Mouse (Mus musculus): ENCODE results near the gene Map2k6. TPM values are rescaled to one million over a fixed set of nuclear protein-coding genes. Genes with fewer than 3 reads are reported as not detected.
A peak's percentile ranks its signal among the peaks of the same experiment; 100 is the strongest.

Gene Map2k6
- polyA plus RNA-seq, 1 experiment from 2014 or later: 25.4 TPM

DNA sequence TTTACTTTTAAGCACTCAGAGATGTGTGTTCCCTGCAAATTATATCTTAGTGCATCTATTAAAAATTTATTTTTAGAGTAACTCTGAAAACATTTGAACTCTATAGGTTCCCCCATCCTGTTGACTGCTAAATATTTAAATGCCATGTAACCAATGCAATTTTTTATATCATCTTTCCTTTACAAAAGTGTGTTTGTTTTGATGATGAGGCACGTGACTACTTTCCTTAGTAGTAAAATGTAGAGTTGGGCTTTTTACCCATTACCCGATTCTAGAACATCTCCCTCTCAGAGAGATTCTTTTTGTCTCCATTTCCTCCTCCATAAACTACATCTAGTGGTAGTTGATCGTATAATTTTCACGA, 51.8 kb downstream of the Map2k6 start:
- Histone ChIP-seq H3K4me3 (ENCODE audit: low read depth, low read length) (no peak overlapping the region), H3K9ac (no peak overlapping the region), H3K27ac (ENCODE audit: low read depth) (no peak overlapping the region), H3K9me3 (ENCODE audit: low read depth, low read length) (no peaks in the 10 kb centered on the region), H3K4me1 (ENCODE audit: insufficient read depth) (peaks cover 35% of the 10 kb centered on the region), H3K27me3 (ENCODE audit: insufficient read depth, low read length) (no peaks in the 10 kb centered on the region), H3K4me2 (no peak overlapping the region), H3K36me3 (ENCODE audit: insufficient read depth) (no peaks in the 10 kb centered on the region)
- 48% methylated on average over 4 of the region's 4 CpGs for WGBS
- no peak for TF ChIP-seq CTCF (IDR thresholded peaks at IDR 0.05; ENCODE audit: low read depth)
- ATAC-seq (ENCODE audit: insufficient read depth) (no peak), DNase-seq (no peak)

DNA sequence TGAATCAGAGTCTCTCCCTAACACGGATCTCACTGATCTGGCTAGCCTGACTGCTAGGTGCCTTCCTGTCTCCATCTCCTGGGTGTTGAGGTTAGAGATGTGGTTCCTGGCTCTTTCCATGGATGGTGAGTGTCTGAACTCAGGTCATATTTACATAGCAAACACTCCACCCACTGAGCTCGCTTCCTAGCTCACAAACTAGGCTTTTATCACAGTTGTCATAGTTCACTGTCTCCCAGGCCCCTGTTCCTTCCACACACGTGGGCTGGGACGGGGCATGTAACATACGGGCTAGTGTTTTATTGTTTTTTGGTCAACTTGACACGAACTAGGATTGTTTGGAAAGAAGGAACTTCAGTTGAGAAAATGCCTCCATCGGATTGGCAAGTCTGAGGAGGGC, 52.7 kb downstream of the Map2k6 start:
- H3K9me3 ChIP-seq (ENCODE audit: low read depth, low read length): no peaks in the 10 kb centered on the region
- H3K36me3 ChIP-seq (ENCODE audit: insufficient read depth): no peaks in the 10 kb centered on the region
- H3K4me3 ChIP-seq (ENCODE audit: low read depth, low read length): no peak overlapping the region
- no peak overlapping the region for H3K27ac ChIP-seq (ENCODE audit: low read depth)
- WGBS: 52% methylated on average over 7 of the region's 7 CpGs
- H3K4me1 ChIP-seq (ENCODE audit: insufficient read depth): peaks cover 35% of the 10 kb centered on the region
- ATAC-seq (ENCODE audit: insufficient read depth): no peak
- no peak overlapping the region for H3K9ac ChIP-seq
- no peak for TF ChIP-seq CTCF (IDR thresholded peaks at IDR 0.05; ENCODE audit: low read depth)
- no peak overlapping the region for H3K4me2 ChIP-seq
- H3K27me3 ChIP-seq (ENCODE audit: insufficient read depth, low read length): no peaks in the 10 kb centered on the region
- DNase-seq: no peak

GRCm38 (mm10) chr11:110453445-110454154, 54.7 kb downstream of the Map2k6 start:
- TF ChIP-seq CTCF (IDR thresholded peaks at IDR 0.05; ENCODE audit: low read depth): no peak
- WGBS: 88% methylated on average over 5 of the region's 5 CpGs
- ATAC-seq (ENCODE audit: insufficient read depth): no peak

GRCm38 (mm10) chr11:110457441-110457912, 58.6 kb downstream of the Map2k6 start:
- Histone ChIP-seq H3K9ac (no peak overlapping the region), H3K4me3 (ENCODE audit: low read depth, low read length) (no peak overlapping the region), H3K27ac (ENCODE audit: low read depth) (no peak overlapping the region), H3K4me2 (no peak overlapping the region), H3K27me3 (ENCODE audit: insufficient read depth, low read length) (no peaks in the 10 kb centered on the region), H3K36me3 (ENCODE audit: insufficient read depth) (no peaks in the 10 kb centered on the region), H3K4me1 (ENCODE audit: insufficient read depth) (no peaks in the 10 kb centered on the region; the same call in 1 of the 2 replicates), H3K9me3 (ENCODE audit: low read depth, low read length) (no peaks in the 10 kb centered on the region)
- TF ChIP-seq CTCF (IDR thresholded peaks at IDR 0.05; ENCODE audit: low read depth): no peak
- 62% methylated on average over 7 of the region's 7 CpGs for WGBS
- ATAC-seq (ENCODE audit: insufficient read depth) (no peak), DNase-seq (no peak)

More at GRCm38 (mm10) chr11:110453445-110454154, 54.7 kb downstream of the Map2k6 start:
- Histone ChIP-seq H3K4me3 (ENCODE audit: low read depth, low read length) (no peak overlapping the region), H3K9me3 (ENCODE audit: low read depth, low read length) (no peaks in the 10 kb centered on the region), H3K27ac (ENCODE audit: low read depth) (no peak overlapping the region), H3K4me1 (ENCODE audit: insufficient read depth) (peaks cover 28% of the 10 kb centered on the region), H3K4me2 (no peak overlapping the region), H3K36me3 (ENCODE audit: insufficient read depth) (no peaks in the 10 kb centered on the region), H3K27me3 (ENCODE audit: insufficient read depth, low read length) (no peaks in the 10 kb centered on the region), H3K9ac (no peak overlapping the region)
- DNase-seq: no peak

- H3K36me3 ChIP-seq (ENCODE audit: insufficient read depth): no peaks in the 10 kb centered on the region
- H3K9me3 ChIP-seq (ENCODE audit: low read depth, low read length): no peaks in the 10 kb centered on the region
- no peak for ATAC-seq (ENCODE audit: insufficient read depth)
- H3K4me2 ChIP-seq: no peak overlapping the region
- WGBS: 36% methylated on average over 2 of the region's 2 CpGs
- no peak overlapping the region for H3K4me3 ChIP-seq (ENCODE audit: low read depth, low read length)
- no peak overlapping the region for H3K9ac ChIP-seq
- no peaks in the 10 kb centered on the region for H3K27me3 ChIP-seq (ENCODE audit: insufficient read depth, low read length)
- H3K4me1 ChIP-seq (ENCODE audit: insufficient read depth): no peaks in the 10 kb centered on the region; the same call in 1 of the 2 replicates
- no peak for TF ChIP-seq CTCF (IDR thresholded peaks at IDR 0.05; ENCODE audit: low read depth)
- H3K27ac ChIP-seq (ENCODE audit: low read depth): no peak overlapping the region
- no peak for DNase-seq
Observed at GRCm38 (mm10) chr11:110460480-110460879, 61.6 kb downstream of the Map2k6 start.

- no peak overlapping the region for H3K4me3 ChIP-seq (ENCODE audit: low read depth, low read length)
- ATAC-seq (ENCODE audit: insufficient read depth): no peak
- H3K27me3 ChIP-seq (ENCODE audit: insufficient read depth, low read length): no peaks in the 10 kb centered on the region
- H3K4me1 ChIP-seq (ENCODE audit: insufficient read depth): no peaks in the 10 kb centered on the region; the same call in 1 of the 2 replicates
- WGBS: 87% methylated on average over 17 of the region's 17 CpGs
- no peak overlapping the region for H3K9ac ChIP-seq
- no peak for TF ChIP-seq CTCF (IDR thresholded peaks at IDR 0.05; ENCODE audit: low read depth)
- no peaks in the 10 kb centered on the region for H3K36me3 ChIP-seq (ENCODE audit: insufficient read depth)
- H3K4me2 ChIP-seq: no peak overlapping the region
- H3K27ac ChIP-seq (ENCODE audit: low read depth): no peak overlapping the region
- DNase-seq: no peak
- H3K9me3 ChIP-seq (ENCODE audit: low read depth, low read length): no peaks in the 10 kb centered on the region
Observed at GRCm38 (mm10) chr11:110461560-110462331, 62.8 kb downstream of the Map2k6 start.

DNA sequence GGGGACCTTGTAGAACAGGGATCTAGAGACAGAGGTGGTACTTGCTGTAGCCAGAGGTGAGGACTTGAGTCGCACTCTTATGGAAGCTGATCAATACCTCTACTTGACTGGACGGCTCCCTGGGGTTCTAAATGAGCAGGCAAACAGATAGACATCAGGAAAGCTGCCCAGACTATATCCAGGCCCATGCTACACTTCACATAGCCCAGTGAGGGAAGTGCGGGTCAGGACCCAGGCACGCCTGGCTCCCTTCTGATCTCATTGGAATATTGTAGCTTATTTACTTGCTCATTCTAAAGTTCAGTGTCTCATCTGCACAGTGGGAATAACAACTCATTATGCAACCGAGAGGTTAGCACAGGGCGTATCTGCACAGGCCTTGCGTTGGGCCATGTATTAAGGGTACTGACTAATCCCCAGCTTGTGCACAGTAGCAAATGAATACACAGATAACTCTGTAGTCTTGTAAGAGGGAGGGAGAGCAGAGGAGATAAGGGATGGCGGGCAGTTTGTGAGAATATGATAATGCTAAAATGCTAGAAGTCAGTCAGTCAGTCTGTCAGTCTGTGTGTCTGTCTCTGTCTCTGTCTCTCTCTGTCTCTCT, 64.2 kb downstream of the Map2k6 start:
- WGBS: 81% methylated on average over 8 of the region's 8 CpGs
- ATAC-seq (ENCODE audit: insufficient read depth) (peak; percentile 68), DNase-seq (no peak)
- no peak overlapping the region for H3K9ac ChIP-seq
- no peak overlapping the region for H3K4me3 ChIP-seq (ENCODE audit: low read depth, low read length)
- H3K4me1 ChIP-seq (ENCODE audit: insufficient read depth): no peaks in the 10 kb centered on the region; the same call in 1 of the 2 replicates
- H3K27me3 ChIP-seq (ENCODE audit: insufficient read depth, low read length): no peaks in the 10 kb centered on the region
- no peaks in the 10 kb centered on the region for H3K9me3 ChIP-seq (ENCODE audit: low read depth, low read length)
- H3K27ac ChIP-seq (ENCODE audit: low read depth): no peak overlapping the region
- no peak for TF ChIP-seq CTCF (IDR thresholded peaks at IDR 0.05; ENCODE audit: low read depth)
- no peaks in the 10 kb centered on the region for H3K36me3 ChIP-seq (ENCODE audit: insufficient read depth)
- no peak overlapping the region for H3K4me2 ChIP-seq
